Mouse (Mus musculus) lung, embryonic 14.5 days (tissue): ENCODE measurements at regions not wholly inside any gene's neighbourhood (a gene's known extent, or its start where the extent isn't known, plus 50 kb on each side); places are given as distances from the start of the nearest gene placed in this dataset.

Experiments used
- ATAC-seq: fragments of 200-750 bp; cut with Nextera tagmentation; 2 replicates; pipeline ENCODE4 v1.8.0; 2017; ENCODE audit warnings: mild to moderate bottlenecking, moderate TSS enrichment, moderate library complexity; ENCODE audit not compliant: insufficient read depth
- DNase-seq: peaks from one replicate; pipeline ENCODE4 v3.0.0-alpha.2; 2015
- H3K27ac ChIP-seq: fragments of 300-500 bp; sonication (generic); 2 replicates; pipeline ENCODE4 v1.5.1; 2014; ENCODE audit warnings: low read depth, mild to moderate bottlenecking, moderate library complexity
- H3K27me3 ChIP-seq: fragments of 300-500 bp; sonication (generic); 2 replicates; pipeline ENCODE4 v1.6.1; 2014; ENCODE audit warnings: low read length, control low read depth; ENCODE audit not compliant: insufficient read depth
- H3K36me3 ChIP-seq: fragments of 300-500 bp; sonication (generic); 2 replicates; pipeline ENCODE4 v1.6.1; 2014; ENCODE audit warnings: control low read depth; ENCODE audit not compliant: insufficient read depth
- H3K4me1 ChIP-seq: fragments of 300-500 bp; sonication (generic); 2 replicates; pipeline ENCODE4 v1.6.1; 2014; ENCODE audit warnings: antibody characterized with exemption, control low read depth; ENCODE audit not compliant: insufficient read depth
- H3K4me2 ChIP-seq: fragments of 300-500 bp; sonication (generic); 2 replicates; pipeline ENCODE4 v1.6.1; 2014; ENCODE audit warnings: mild to moderate bottlenecking
- H3K4me3 ChIP-seq: fragments of 300-500 bp; sonication (generic); 2 replicates; pipeline ENCODE4 v1.5.1; 2014; ENCODE audit warnings: low read depth, low read length
- H3K9ac ChIP-seq: fragments of 300-500 bp; sonication (generic); 2 replicates; pipeline ENCODE4 v1.6.1; 2014
- H3K9me3 ChIP-seq: fragments of 300-500 bp; sonication (generic); 2 replicates; pipeline ENCODE4 v1.6.1; 2016; ENCODE audit warnings: low read depth, low read length, control low read depth
- CTCF ChIP-seq: IDR thresholded peaks from 2 replicates; pipeline ENCODE4 v1.5.1; 2016; ENCODE audit warnings: antibody characterized with exemption, low read depth
- WGBS: fragments of 180-500 bp; shearing (Covaris S2); extraction: QIAGEN DNeasy Blood & Tissue Kit; methylation state at CpG from one replicate; pipeline ENCODE4 v1.1.7; 2014; 5-methylcytosine and 5-hydroxymethylcytosine counted together

GRCm38 (mm10) chr17:7666781-7667398 lies 160.2 kb downstream of the Fndc1 start:
- no peak overlapping the region for H3K4me2 ChIP-seq
- 0 out of 2 replicates have a peak, but pooled peaks cover 6% of the 10 kb centered on the region for H3K4me1 ChIP-seq
- peak; percentile 71 for DNase-seq
- WGBS, result 49% methylated on average over 6 of the region's 6 CpGs
- H3K4me3 ChIP-seq, result no peak overlapping the region
- no peak overlapping the region for H3K9ac ChIP-seq
- ATAC-seq, result peak; percentile 69
- no peaks in the 10 kb centered on the region for H3K36me3 ChIP-seq
- peak overlapping the region; percentile 0; the same call in 1 of the 2 replicates for H3K27ac ChIP-seq
- no peak for TF ChIP-seq CTCF
- H3K9me3 ChIP-seq, result no peaks in the 10 kb centered on the region
- no peaks in the 10 kb centered on the region for H3K27me3 ChIP-seq

DNA sequence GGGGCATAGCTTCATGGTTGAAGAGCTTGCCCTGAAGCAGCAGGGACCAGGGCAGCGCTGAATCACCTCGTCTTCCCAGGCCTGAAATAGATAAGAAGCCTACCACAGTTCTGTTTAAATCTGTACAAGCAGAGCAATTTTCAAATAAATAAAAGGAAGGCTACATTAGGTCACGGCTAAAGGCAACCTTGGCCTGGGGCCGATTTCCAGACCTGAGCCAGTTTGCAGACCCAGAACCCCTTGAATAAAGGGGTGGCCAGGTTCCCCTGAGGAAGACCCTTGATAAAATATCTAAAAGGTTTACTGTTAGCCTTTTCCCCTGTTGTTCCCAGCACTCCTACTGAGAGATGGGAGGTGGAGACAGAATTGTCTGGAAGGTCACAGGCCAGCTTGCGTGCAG lies 160.9 kb downstream of the Fndc1 start:
- no peak overlapping the region for H3K9ac ChIP-seq
- no peak overlapping the region for H3K4me2 ChIP-seq
- no peak overlapping the region for H3K27ac ChIP-seq
- no peaks in the 10 kb centered on the region for H3K36me3 ChIP-seq
- DNase-seq (no peak), ATAC-seq (no peak)
- TF ChIP-seq CTCF, result no peak
- H3K27me3 ChIP-seq, result no peaks in the 10 kb centered on the region
- no peaks in the 10 kb centered on the region for H3K9me3 ChIP-seq
- no peak overlapping the region for H3K4me3 ChIP-seq
- WGBS, result 43% methylated on average over 5 of the region's 5 CpGs
- 0 out of 2 replicates have a peak, but pooled peaks cover 6% of the 10 kb centered on the region for H3K4me1 ChIP-seq

DNA sequence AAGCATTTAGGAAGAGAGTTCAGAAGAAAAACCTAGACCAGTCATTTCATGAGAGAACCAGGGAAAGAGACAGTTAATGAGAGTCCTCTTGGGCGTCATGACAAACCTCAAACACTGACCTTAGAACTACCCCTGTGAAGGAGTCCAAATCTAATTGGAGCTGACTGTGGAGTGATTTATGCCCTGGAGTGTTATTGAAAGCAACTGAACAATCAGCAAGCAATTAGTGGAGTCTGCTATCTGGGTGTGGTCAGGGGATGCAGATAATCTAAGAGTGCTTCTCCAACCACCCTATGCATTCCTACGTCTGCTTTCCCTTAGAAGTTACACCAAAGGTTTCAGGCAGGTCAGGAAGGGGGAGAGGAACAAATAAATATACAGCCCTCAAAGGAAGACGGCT lies 161.4 kb downstream of the Fndc1 start:
- no peak for ATAC-seq
- Histone ChIP-seq H3K4me2 (no peak overlapping the region), H3K4me3 (no peak overlapping the region), H3K9me3 (no peaks in the 10 kb centered on the region), H3K36me3 (no peaks in the 10 kb centered on the region), H3K27ac (no peak overlapping the region), H3K4me1 (0 out of 2 replicates have a peak, but pooled peaks cover 6% of the 10 kb centered on the region), H3K9ac (no peak overlapping the region), H3K27me3 (no peaks in the 10 kb centered on the region)
- 31% methylated on average over 3 of the region's 3 CpGs for WGBS
- TF ChIP-seq CTCF, result no peak
- DNase-seq, result no peak

DNA sequence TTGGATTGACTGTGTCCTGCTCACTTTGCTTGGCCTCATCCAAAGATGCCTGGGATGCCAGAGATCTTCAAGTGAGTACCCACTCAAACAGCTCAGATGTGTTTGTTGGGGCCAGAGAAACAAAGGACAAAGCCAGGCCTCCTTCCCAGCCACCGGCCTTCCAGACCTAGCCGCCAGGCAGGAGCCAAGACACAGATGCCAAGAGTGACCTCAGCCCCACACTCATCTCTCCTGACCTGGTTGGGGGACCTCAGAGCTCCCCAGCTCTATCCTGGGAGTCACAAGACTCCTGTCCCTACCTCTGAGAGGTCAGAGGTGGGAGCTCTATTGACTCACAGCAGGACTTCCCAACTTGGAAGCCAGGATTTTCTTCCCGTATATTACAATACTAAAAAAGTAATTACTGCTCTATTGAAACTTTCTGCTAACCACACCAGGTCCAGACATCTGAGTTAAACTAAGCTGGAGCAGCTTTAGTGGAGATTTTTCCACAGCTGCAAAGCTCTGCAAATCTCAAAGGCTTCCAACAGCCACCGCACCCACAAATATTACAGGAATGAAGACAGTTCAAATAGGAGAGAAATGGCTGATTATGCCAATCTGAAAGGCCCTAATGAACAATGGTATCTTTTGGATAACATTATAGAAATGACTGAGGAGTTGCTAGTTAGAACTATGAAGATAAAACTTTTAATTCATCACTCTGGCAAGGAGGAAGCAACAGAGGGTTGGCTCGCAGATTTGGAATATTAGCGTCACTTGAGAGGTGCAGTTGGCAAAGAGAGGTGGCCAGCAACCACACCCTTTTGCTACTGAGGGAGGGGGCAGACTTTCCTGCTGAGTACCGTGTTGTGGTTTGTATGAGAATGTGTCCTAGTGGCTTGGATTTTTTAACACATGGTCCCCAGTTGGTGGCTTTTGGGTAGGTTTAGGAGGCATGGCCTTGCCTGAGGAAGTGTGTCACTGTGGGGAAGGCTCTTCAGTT lies 162.9 kb downstream of the Fndc1 start:
- DNase-seq, result no peak

GRCm38 (mm10) chr17:7656503-7656902 lies 170.6 kb downstream of the Fndc1 start:
- no peak overlapping the region for H3K27ac ChIP-seq
- H3K4me2 ChIP-seq, result no peak overlapping the region
- 0 out of 2 replicates have a peak, but pooled peaks cover 5% of the 10 kb centered on the region for H3K4me1 ChIP-seq
- H3K27me3 ChIP-seq, result no peaks in the 10 kb centered on the region
- no peak for ATAC-seq
- H3K9me3 ChIP-seq, result no peaks in the 10 kb centered on the region
- DNase-seq, result peak; percentile 56
- no peaks in the 10 kb centered on the region for H3K36me3 ChIP-seq
- no peak overlapping the region for H3K9ac ChIP-seq
- no peak overlapping the region for H3K4me3 ChIP-seq
- 66% methylated on average over 1 of the region's 1 CpGs for WGBS
- peak; percentile 54 for TF ChIP-seq CTCF

More for the DNA sequence above, 162.9 kb downstream of the Fndc1 start:
- 78% methylated on average over 7 of the region's 7 CpGs for WGBS
- H3K4me2 ChIP-seq, result no peak overlapping the region
- H3K27ac ChIP-seq, result no peak overlapping the region
- no peaks in the 10 kb centered on the region for H3K36me3 ChIP-seq
- H3K4me3 ChIP-seq, result no peak overlapping the region
- no peak for TF ChIP-seq CTCF
- no peaks in the 10 kb centered on the region for H3K27me3 ChIP-seq
- ATAC-seq, result no peak
- no peaks in the 10 kb centered on the region for H3K9me3 ChIP-seq
- no peak overlapping the region for H3K9ac ChIP-seq
- H3K4me1 ChIP-seq, result 0 out of 2 replicates have a peak, but pooled peaks cover 6% of the 10 kb centered on the region

GRCm38 (mm10) chr17:7655966-7656365 lies 171.1 kb downstream of the Fndc1 start:
- H3K9ac ChIP-seq, result no peak overlapping the region
- 0 out of 2 replicates have a peak, but pooled peaks cover 5% of the 10 kb centered on the region for H3K4me1 ChIP-seq
- H3K36me3 ChIP-seq, result no peaks in the 10 kb centered on the region
- H3K27me3 ChIP-seq, result no peaks in the 10 kb centered on the region
- no peak for ATAC-seq
- H3K27ac ChIP-seq, result no peak overlapping the region
- no peak for TF ChIP-seq CTCF
- H3K4me2 ChIP-seq, result no peak overlapping the region
- DNase-seq, result no peak
- no peaks in the 10 kb centered on the region for H3K9me3 ChIP-seq
- H3K4me3 ChIP-seq, result no peak overlapping the region
- 73% methylated on average over 6 of the region's 6 CpGs for WGBS

DNA sequence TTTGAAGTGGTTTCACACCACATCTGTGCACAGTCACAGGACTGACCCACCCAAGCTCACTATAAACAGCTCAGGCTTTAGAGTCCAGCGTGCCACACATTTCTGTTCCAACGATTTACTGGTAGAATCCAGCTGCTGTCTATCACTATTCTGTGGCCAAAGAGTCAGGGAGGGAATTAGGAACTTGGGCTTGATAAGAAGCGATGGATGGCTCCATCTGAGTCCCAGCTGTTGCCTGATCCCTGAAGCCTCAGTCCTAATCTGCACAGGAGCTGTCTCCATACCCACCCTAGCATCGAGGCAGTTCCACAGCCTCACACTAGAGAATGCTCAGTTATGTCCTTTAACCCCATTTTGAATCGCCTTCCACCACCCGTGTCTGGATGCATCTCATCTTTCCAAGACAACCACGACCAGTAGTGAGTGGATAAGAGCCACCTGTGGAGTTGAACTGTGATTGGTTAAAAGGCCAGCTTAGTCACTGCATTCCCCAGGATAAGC lies 173.0 kb downstream of the Fndc1 start:
- no peak overlapping the region for H3K4me3 ChIP-seq
- no peaks in the 10 kb centered on the region for H3K27me3 ChIP-seq
- no peak overlapping the region for H3K9ac ChIP-seq
- no peak overlapping the region for H3K4me2 ChIP-seq
- ATAC-seq (peak; percentile 97), DNase-seq (peak; percentile 87)
- H3K36me3 ChIP-seq, result no peaks in the 10 kb centered on the region
- TF ChIP-seq CTCF, result peak; percentile 4; the same call in 1 of the 2 replicates
- 0 out of 2 replicates have a peak, but pooled peaks cover 5% of the 10 kb centered on the region for H3K4me1 ChIP-seq
- no peaks in the 10 kb centered on the region for H3K9me3 ChIP-seq
- WGBS, result 28% methylated on average over 7 of the region's 7 CpGs
- no peak overlapping the region for H3K27ac ChIP-seq
